Mouse (Mus musculus): Measurements from ENCODE around the gene Mypn. TPM values are rescaled to one million over a fixed set of nuclear protein-coding genes. Genes with fewer than 3 reads are reported as not detected.

Mypn gene
- polyA plus RNA-seq, 1 experiment from 2014 or later: not detected

- no peaks in the 10 kb centered on the region for H3K4me1 ChIP-seq
- H3K4me2 ChIP-seq: no peak overlapping the region
- WGBS: 88% methylated on average over 6 of the region's 6 CpGs
- H3K36me3 ChIP-seq (replicated peaks): no peaks in the 10 kb centered on the region
- H3K27ac ChIP-seq: no peak overlapping the region
- 0 out of 2 replicates have a peak, but pooled peaks cover 9% of the 10 kb centered on the region for H3K27me3 ChIP-seq
- H3K4me3 ChIP-seq (replicated peaks): no peak overlapping the region
- no peak for ATAC-seq (ENCODE audit: low FRiP score)
- no peaks in the 10 kb centered on the region for H3K9me3 ChIP-seq
- no peak overlapping the region for H3K9ac ChIP-seq
Measured at GRCm38 (mm10) chr10:63136436-63136835, 67.3 kb downstream of the Mypn start.

GRCm38 (mm10) chr10:63135680-63136079 is 68.1 kb downstream of the Mypn start:
- Histone ChIP-seq H3K4me2 (no peak overlapping the region), H3K27me3 (0 out of 2 replicates have a peak, but pooled peaks cover 9% of the 10 kb centered on the region), H3K9me3 (no peaks in the 10 kb centered on the region), H3K4me1 (no peaks in the 10 kb centered on the region), H3K9ac (no peak overlapping the region), H3K4me3 (replicated peaks) (no peak overlapping the region), H3K27ac (no peak overlapping the region), H3K36me3 (replicated peaks) (no peaks in the 10 kb centered on the region)
- WGBS: 55% methylated on average over 12 of the region's 12 CpGs
- ATAC-seq (ENCODE audit: low FRiP score): no peak

GRCm38 (mm10) chr10:63133326-63133725 is 70.4 kb downstream of the Mypn start:
- WGBS: 88% methylated on average over 4 of the region's 4 CpGs

GRCm38 (mm10) chr10:63132356-63132755 is 71.4 kb downstream of the Mypn start:
- Histone ChIP-seq H3K9ac (no peak overlapping the region), H3K36me3 (replicated peaks) (no peaks in the 10 kb centered on the region), H3K27ac (no peak overlapping the region), H3K4me3 (replicated peaks) (no peak overlapping the region), H3K4me1 (no peaks in the 10 kb centered on the region), H3K27me3 (0 out of 2 replicates have a peak, but pooled peaks cover 9% of the 10 kb centered on the region), H3K4me2 (no peak overlapping the region), H3K9me3 (no peaks in the 10 kb centered on the region)
- no peak for ATAC-seq (ENCODE audit: low FRiP score)
- WGBS: 91% methylated on average over 6 of the region's 6 CpGs

More at GRCm38 (mm10) chr10:63133326-63133725, 70.4 kb downstream of the Mypn start:
- H3K9me3 ChIP-seq: no peaks in the 10 kb centered on the region
- no peaks in the 10 kb centered on the region for H3K4me1 ChIP-seq
- H3K27me3 ChIP-seq: 0 out of 2 replicates have a peak, but pooled peaks cover 9% of the 10 kb centered on the region
- no peak overlapping the region for H3K4me2 ChIP-seq
- H3K4me3 ChIP-seq (replicated peaks): no peak overlapping the region
- no peaks in the 10 kb centered on the region for H3K36me3 ChIP-seq (replicated peaks)
- no peak for ATAC-seq (ENCODE audit: low FRiP score)
- H3K27ac ChIP-seq: no peak overlapping the region
- no peak overlapping the region for H3K9ac ChIP-seq

GRCm38 (mm10) chr10:63130500-63130899 is 73.3 kb downstream of the Mypn start:
- Histone ChIP-seq H3K36me3 (replicated peaks) (no peaks in the 10 kb centered on the region), H3K4me1 (no peaks in the 10 kb centered on the region), H3K27me3 (0 out of 2 replicates have a peak, but pooled peaks cover 3% of the 10 kb centered on the region), H3K4me3 (replicated peaks) (no peak overlapping the region), H3K9me3 (no peaks in the 10 kb centered on the region), H3K9ac (no peak overlapping the region), H3K4me2 (no peak overlapping the region), H3K27ac (no peak overlapping the region)
- WGBS: 62% methylated on average over 7 of the region's 7 CpGs
- no peak for ATAC-seq (ENCODE audit: low FRiP score)

GRCm38 (mm10) chr10:63128256-63128655 is 75.5 kb downstream of the Mypn start:
- WGBS: 73% methylated on average over 7 of the region's 7 CpGs
- Histone ChIP-seq H3K9ac (no peak overlapping the region), H3K4me3 (replicated peaks) (no peak overlapping the region), H3K27me3 (no peaks in the 10 kb centered on the region), H3K4me2 (no peak overlapping the region), H3K4me1 (no peaks in the 10 kb centered on the region), H3K27ac (no peak overlapping the region), H3K36me3 (replicated peaks) (no peaks in the 10 kb centered on the region), H3K9me3 (no peaks in the 10 kb centered on the region)
- no peak for ATAC-seq (ENCODE audit: low FRiP score)

GRCm38 (mm10) chr10:63127156-63127555 is 76.6 kb downstream of the Mypn start:
- no peak overlapping the region for H3K9ac ChIP-seq
- H3K4me2 ChIP-seq: no peak overlapping the region
- WGBS: 87% methylated on average over 6 of the region's 6 CpGs
- H3K36me3 ChIP-seq (replicated peaks): no peaks in the 10 kb centered on the region
- no peak overlapping the region for H3K4me3 ChIP-seq (replicated peaks)
- no peaks in the 10 kb centered on the region for H3K9me3 ChIP-seq
- H3K27ac ChIP-seq: no peak overlapping the region
- no peaks in the 10 kb centered on the region for H3K27me3 ChIP-seq
- no peak for ATAC-seq (ENCODE audit: low FRiP score)
- no peaks in the 10 kb centered on the region for H3K4me1 ChIP-seq

GRCm38 (mm10) chr10:63126116-63126515 is 77.6 kb downstream of the Mypn start:
- 87% methylated on average over 4 of the region's 4 CpGs for WGBS
- no peak for ATAC-seq (ENCODE audit: low FRiP score)
- H3K36me3 ChIP-seq (replicated peaks): no peaks in the 10 kb centered on the region

GRCm38 (mm10) chr10:63125343-63125742 is 78.4 kb downstream of the Mypn start:
- Histone ChIP-seq H3K9me3 (no peaks in the 10 kb centered on the region), H3K4me3 (replicated peaks) (no peak overlapping the region), H3K36me3 (replicated peaks) (no peaks in the 10 kb centered on the region), H3K27ac (no peak overlapping the region), H3K4me1 (no peaks in the 10 kb centered on the region), H3K9ac (no peak overlapping the region), H3K4me2 (no peak overlapping the region), H3K27me3 (no peaks in the 10 kb centered on the region)
- no peak for ATAC-seq (ENCODE audit: low FRiP score)
- 34% methylated on average over 11 of the region's 11 CpGs for WGBS

More at GRCm38 (mm10) chr10:63126116-63126515, 77.6 kb downstream of the Mypn start:
- H3K4me2 ChIP-seq: no peak overlapping the region
- no peak overlapping the region for H3K4me3 ChIP-seq (replicated peaks)
- no peak overlapping the region for H3K27ac ChIP-seq
- H3K27me3 ChIP-seq: no peaks in the 10 kb centered on the region
- H3K4me1 ChIP-seq: no peaks in the 10 kb centered on the region
- no peak overlapping the region for H3K9ac ChIP-seq
- no peaks in the 10 kb centered on the region for H3K9me3 ChIP-seq

GRCm38 (mm10) chr10:63124016-63124415 is 79.7 kb downstream of the Mypn start:
- Histone ChIP-seq H3K27me3 (no peaks in the 10 kb centered on the region), H3K4me3 (replicated peaks) (no peak overlapping the region), H3K4me1 (no peaks in the 10 kb centered on the region), H3K9ac (no peak overlapping the region), H3K27ac (no peak overlapping the region), H3K9me3 (no peaks in the 10 kb centered on the region), H3K36me3 (replicated peaks) (no peaks in the 10 kb centered on the region), H3K4me2 (no peak overlapping the region)
- 93% methylated on average over 10 of the region's 10 CpGs for WGBS
- ATAC-seq (ENCODE audit: low FRiP score): no peak

- Histone ChIP-seq H3K9me3 (no peaks in the 10 kb centered on the region), H3K9ac (no peak overlapping the region), H3K4me1 (no peaks in the 10 kb centered on the region), H3K27me3 (no peaks in the 10 kb centered on the region), H3K36me3 (replicated peaks) (no peaks in the 10 kb centered on the region), H3K4me3 (replicated peaks) (no peak overlapping the region), H3K4me2 (no peak overlapping the region), H3K27ac (no peak overlapping the region)
- 90% methylated on average over 8 of the region's 8 CpGs for WGBS
- ATAC-seq (ENCODE audit: low FRiP score): no peak
Measured at GRCm38 (mm10) chr10:63123141-63123540, 80.6 kb downstream of the Mypn start.

GRCm38 (mm10) chr10:63122516-63122915 is 81.2 kb downstream of the Mypn start:
- no peak overlapping the region for H3K9ac ChIP-seq
- H3K9me3 ChIP-seq: no peaks in the 10 kb centered on the region
- ATAC-seq (ENCODE audit: low FRiP score): peak; percentile 80
- no peaks in the 10 kb centered on the region for H3K36me3 ChIP-seq (replicated peaks)
- H3K4me1 ChIP-seq: no peaks in the 10 kb centered on the region
- no peaks in the 10 kb centered on the region for H3K27me3 ChIP-seq
- 33% methylated on average over 8 of the region's 8 CpGs for WGBS
- H3K27ac ChIP-seq: no peak overlapping the region
- no peak overlapping the region for H3K4me3 ChIP-seq (replicated peaks)
- no peak overlapping the region for H3K4me2 ChIP-seq

GRCm38 (mm10) chr10:63121961-63122360 is 81.8 kb downstream of the Mypn start:
- no peak overlapping the region for H3K27ac ChIP-seq
- no peaks in the 10 kb centered on the region for H3K36me3 ChIP-seq (replicated peaks)
- no peaks in the 10 kb centered on the region for H3K9me3 ChIP-seq
- 86% methylated on average over 14 of the region's 14 CpGs for WGBS
- no peak for ATAC-seq (ENCODE audit: low FRiP score)
- H3K27me3 ChIP-seq: no peaks in the 10 kb centered on the region
- H3K4me2 ChIP-seq: no peak overlapping the region
- no peak overlapping the region for H3K9ac ChIP-seq
- no peaks in the 10 kb centered on the region for H3K4me1 ChIP-seq
- no peak overlapping the region for H3K4me3 ChIP-seq (replicated peaks)
